Mouse (Mus musculus) bone marrow macrophage, adult 2 months (primary cell): ENCODE results near the gene Sprn.

ENCODE experiments used
- CTCF ChIP-seq: IDR thresholded peaks from 2 replicates; pipeline ENCODE4 v1.5.1; 2012; ENCODE audit warnings: low read depth, mild to moderate bottlenecking, low read length, moderate library complexity
- POLR2A ChIP-seq: IDR thresholded peaks from 2 replicates; pipeline ENCODE4 v1.6.1; 2012; ENCODE audit warnings: mild to moderate bottlenecking, low read depth, low read length, borderline replicate concordance

GRCm38 (mm10) chr7:140180692-140181091 is 26.0 kb upstream of the Sprn start:
- TF ChIP-seq POLR2A (no peak), CTCF (no peak)
